Mouse (Mus musculus) adrenal gland, adult 2 months (tissue): ENCODE data around the gene Stard7. TPM values are rescaled to one million over a fixed set of nuclear protein-coding genes. Genes with fewer than 3 reads are reported as not detected.

ENCODE experiments used
- DNase-seq: peaks from one replicate; pipeline ENCODE4 v3.0.0; 2021
- polyA plus RNA-seq: library from polyadenylated mRNA; depleted of rRNA; stranded (reverse); fragments of >200 nt; gene quantifications from 2 replicates; pipeline ENCODE4 v1.2.3, GENCODE M21; 2012
- total RNA-seq, 2 experiments: library from RNA; stranded (reverse); gene quantifications; 2 replicates each; pipeline ENCODE4 v1.2.3; 2021

The Stard7 gene
- total and polyA plus RNA-seq, 3 experiments: 81.7 to 117 (median 104) TPM

DNA sequence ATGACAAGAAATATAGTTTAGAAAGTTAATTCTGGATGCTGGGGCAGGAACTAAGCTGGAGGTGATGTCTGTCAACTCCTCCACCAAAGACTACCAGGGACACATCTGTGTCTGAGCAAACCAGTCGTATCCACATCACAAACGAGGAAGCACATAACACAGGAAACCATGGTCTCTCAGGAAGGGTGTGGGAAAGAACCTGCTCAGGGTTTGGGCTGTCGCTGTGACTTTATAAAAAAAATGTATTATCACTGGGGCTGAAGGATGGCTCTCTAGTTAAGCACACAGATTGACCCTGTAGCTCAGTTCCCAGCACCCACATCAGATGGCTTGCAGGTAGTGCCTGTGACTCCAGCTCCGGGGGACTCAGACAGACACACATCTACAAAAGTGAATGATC lies 49.1 kb downstream of the Stard7 start:
- no peak for DNase-seq

DNA sequence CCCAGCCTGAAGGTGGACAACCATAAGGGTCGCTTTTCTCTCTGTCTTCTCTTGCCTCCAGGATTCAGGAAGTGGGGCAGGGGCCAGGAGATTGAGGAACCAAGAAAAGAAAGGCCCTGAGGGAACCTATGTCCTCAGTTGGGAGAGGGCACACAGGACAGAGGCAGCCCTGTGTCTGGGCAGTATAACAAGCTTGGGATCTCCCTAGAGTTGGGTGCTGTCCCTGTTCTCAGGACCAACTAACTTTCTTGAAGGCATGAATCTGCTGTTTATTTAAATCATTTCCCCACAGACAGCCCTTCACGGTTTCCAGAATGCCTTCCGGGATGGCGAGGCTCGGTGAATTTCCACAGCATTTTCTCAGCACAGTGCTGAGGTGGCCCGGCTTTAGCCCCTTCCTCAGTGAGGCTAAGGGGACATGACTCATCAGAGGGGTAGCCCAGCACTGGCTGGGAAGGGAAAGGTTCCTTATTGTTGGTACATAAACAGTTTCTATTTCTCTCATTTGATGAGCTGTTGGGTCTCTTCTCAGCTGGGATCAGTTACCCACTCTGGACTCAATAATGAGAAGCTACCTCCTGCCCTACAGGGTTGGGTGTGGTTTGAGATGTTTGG lies 52.8 kb downstream of the Stard7 start:
- DNase-seq: no peak

DNA sequence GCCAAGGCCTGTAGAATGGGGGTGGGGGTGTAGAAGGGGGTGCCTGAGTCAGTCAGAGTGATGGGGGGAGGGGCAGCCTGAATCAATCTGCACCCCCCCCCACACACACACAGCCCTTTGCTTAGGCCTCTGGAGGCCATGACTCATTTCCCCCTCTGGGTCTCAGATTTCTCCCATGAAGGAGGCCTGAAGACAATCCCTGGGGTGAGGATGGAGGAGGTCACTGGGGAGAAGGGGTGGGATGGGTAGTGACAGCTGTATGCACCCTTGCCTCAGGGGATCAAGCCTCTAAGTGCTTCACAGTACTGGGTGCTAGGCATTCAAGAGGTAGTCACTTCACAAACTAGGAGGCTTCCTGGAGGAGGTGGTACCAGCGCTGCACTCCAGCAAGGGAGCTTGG lies 53.6 kb downstream of the Stard7 start:
- DNase-seq: no peak

DNA sequence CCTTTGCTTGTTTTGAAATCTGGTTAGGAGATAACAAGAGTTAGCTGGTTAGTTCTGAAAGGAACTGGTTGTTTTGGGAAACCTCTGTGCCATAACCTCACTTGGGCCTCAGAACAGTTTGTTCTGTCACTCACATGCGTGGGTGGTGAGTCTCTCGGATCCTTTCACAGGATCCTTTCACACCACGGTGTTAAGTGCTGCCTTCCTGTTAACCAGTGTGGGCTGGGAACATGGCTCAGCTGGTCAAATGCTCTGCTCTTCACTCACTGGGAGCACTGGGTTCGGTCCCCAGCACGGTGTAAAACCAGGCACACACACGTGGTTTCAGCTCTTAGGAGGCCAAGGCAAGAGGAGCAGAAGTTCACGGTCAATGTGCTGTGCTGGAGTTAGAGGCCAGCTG lies 54.4 kb downstream of the Stard7 start:
- no peak for DNase-seq

DNA sequence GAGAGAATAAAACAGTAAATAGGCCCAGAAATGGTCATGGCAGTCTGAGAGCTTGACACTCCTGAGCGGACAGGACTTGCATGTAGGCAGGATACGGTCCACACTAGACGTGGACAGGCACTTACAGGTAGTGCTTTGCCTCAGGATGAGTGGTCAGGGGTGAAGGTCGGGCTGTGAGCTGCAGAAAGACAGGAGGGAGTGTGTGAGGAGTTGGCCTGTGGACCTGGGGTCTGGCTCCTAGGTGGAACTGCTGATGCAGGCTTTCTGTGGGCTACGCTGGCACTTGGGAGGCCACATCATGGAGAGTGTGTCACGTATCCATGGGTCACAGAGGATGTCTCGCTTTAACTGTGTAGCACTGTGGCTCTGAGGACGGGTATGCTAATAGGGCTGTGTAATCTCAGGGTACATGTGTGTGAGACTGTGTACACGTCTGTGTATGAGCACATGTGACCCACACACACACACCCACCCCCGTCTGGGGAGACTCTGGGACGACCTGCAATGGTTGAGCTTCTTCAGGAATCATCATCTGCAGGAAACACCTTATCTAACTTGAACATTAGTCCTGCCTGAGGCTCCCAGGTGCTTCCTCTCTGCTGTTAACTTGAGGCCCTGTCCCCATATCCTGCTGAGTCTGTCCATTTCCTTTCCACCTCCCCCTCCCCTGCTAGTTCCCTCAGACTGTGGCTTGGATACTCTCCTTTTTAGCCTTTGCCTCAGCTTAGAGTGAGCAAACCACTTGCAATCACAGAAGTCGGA lies 58.3 kb downstream of the Stard7 start:
- no peak for DNase-seq

DNA sequence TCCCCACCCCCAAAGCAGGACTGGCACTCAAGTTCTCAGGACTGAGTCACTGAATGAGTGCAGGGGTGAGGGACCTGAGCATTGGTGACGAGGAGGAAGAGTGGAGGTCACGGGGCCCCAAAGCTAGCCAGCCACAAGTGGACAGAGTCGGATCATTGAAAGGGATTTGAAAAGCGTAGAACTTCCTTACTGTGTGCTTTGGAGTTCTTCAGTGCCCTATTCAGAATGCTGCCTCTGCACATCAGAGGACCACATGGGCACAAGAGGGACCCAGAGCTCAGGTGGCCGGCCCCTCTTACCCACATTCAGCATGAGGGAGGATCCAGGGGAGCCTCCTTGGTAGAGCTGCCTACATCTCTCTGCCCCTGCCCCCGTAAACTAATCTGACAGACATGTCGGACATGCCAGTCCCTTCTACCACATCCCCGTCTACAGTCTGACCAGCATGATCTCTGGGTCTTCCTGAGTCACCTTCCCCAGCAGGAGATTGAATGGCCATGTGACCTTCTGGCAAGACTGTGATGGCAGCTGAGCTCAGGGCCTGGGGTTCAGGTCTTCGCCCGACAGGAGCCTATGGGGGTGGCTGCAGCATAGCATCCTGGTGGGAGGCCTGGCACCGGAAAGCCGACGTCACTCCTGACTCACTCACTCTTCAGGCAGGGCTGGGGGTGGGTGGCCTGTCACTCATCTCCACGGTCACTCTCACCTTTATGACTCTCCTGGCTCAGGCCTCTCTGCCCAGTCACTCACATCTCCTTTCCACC lies 63.0 kb downstream of the Stard7 start:
- peak; percentile 22 for DNase-seq

DNA sequence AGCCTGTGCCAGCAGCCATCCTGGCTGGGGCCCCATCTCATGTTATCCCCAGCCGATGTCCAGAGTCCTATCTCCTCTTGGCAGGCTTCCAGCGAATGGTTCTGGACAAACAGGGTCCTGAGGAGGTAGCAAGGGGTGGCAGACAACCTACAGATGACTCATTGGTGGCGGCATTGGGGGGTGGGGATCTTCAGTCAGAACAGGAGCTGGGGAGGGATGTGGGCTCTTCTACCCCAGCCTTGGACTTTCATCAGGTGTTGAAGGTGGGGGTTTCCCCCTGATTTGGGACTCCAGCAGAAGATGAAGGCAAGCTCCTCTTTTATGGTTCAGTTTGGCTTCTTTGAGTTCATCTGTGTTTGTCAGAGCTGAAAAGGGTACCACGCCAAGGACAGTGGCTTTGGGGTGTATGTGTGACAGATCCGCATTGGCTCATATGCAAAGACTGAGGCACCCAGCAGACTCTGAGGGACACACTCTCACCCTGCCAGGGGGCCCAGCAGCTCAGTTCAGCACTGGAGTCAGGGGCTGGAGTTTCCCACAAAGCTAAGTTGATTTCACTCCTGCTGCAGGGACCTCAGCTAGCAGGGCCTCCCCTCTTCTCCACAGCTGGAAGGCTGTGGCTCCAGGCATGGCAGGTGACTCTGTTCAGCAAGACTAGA lies 64.1 kb downstream of the Stard7 start:
- no peak for DNase-seq

DNA sequence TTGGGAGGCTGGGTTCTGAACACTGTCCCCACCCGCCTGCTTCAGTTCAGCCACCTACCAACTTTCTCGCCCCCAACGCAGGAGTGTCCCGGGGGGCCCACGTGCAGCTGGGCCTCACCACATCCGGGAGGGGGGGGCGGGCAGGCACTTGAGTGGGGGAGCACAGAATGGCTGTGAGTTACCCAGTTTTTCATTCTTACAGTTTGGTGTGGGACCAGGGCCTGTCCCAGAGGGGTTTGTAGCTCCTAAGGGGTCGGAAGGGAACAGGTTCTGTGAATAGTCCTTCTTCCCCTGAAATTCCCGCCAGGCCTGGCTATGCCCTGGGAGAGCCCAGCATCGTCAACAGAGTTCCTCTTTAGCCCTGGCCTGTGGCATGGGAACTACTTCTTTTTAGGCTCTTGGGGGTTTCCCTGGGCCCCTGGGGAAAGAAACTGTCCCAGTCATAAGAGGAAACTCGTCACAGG lies 65.1 kb downstream of the Stard7 start:
- DNase-seq: no peak

DNA sequence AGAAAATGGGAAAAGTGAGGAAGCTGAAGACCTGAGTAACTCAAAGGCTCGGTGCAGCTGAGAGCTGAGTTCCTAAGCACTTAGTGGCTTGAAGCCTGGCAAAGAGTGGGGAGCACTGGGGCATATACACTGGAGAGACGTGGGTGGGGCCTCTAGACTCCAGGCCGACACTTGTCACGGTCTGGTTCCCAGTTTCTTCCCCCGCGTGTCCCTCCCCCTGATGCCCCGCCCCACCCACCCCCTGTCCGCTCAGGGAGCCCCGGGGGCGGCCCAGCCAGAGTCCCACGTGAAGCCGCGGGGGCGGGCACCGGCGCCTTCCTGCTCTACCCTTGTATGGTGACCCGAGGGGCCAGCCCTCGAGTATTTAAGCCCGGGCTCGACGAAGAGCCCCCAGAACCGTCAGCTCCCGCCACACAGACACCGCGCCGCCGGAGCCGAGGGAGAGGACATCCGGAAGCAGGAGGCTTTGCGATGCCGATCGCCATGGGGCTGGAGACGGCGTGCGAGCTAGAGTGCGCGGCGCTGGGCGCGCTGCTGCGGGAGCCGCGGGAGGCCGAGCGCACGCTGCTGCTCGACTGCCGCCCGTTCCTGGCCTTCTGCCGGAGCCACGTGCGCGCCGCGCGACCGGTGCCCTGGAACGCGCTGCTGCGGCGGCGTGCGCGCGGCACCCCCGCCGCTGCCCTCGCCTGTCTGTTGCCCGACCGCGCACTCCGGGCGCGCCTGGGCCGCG lies 65.9 kb downstream of the Stard7 start, which contains the start of gene Dusp2:
Gene Dusp2 (plus strand): TSS at position 393 of the 730 bp plus-strand sequence.
- peak; percentile 89 for DNase-seq

DNA sequence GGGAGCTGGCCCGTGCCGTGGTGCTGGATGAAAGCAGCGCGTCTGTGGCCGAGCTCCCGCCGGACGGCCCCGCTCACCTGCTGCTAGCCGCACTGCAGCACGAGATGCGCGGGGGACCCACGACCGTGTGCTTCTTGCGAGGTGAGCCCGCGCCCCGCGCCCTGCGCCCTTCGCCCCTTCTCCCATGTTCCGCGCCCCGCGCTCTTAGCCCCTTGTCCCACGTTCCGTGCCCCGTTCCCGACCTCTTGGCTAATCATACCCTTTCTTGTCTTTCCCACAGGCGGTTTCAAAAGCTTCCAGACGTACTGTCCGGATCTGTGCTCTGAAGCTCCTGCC lies 66.4 kb downstream of the Stard7 start:
- no peak for DNase-seq

DNA sequence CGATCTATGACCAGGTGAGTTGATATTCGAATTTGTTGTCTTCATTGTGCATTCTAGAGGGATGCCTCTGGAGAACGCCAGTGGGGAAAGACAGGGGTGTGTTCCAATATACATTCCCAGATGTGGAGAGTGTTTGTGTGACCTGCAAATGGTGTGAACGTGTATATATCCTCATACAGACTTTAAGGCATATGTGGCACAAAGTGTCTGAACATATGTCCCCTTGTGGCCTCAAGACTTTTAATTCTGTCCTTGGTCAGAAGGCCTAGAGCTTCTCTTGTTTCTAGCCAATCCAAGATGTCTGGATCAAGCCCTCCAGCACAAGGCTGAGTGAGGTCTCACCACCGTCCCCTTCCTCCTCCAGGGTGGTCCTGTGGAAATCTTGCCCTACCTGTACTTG lies 66.9 kb downstream of the Stard7 start:
- DNase-seq: no peak

DNA sequence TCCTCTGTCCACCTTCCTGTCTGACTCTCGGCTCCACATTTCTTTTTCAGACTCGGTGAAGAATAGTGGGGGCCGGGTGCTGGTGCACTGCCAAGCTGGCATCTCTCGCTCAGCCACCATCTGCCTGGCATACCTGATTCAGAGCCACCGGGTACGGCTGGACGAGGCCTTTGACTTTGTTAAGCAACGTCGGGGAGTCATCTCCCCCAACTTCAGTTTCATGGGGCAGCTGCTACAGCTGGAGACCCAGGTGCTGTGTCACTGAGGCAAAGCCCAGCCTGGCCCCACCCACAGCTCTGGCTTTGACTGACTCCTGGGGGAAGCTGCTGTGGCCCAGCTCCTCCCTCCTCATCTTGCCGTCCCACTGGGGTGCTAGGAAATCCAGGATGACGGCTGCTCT lies 67.5 kb downstream of the Stard7 start:
- no peak for DNase-seq

DNA sequence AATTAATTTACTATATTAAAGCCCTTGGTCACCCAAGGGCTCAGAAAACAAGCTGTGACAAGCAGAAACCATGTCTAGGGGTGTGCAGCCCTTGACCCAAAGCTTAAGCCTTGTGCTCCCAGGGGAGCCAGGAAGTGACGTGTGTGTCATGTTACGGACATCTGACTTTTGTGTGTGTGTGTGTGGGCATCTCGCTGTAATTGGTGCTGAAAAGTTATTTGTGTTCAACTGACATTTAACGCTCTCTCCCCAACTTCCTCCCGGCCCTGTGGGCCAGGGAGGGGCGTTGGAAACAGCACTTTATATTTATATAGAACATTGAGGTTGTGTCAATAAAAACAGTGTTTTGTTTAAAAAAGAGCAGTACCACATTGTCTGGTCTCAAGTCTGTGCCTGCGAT lies 68.0 kb downstream of the Stard7 start:
- DNase-seq: no peak

DNA sequence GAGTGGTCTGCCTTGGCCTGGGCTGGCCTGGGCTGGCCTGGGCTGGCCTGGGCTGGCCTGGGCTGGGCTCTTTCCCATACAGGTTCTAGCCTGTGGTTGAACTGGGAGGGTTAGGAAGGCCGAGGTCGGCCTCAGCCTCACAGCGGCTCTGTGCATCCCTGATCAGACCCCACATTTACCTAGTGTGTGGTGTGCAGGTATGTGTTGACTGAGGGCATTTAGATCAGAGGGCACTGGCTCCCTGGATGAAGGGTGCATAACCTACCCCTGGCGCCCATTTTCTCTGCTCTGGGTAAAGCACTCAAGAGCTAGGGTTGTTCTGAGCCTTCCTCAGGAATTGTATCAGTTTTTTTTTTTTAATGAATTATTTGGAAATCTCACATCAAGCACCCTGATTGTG lies 68.4 kb downstream of the Stard7 start, which contains the start of gene Astl:
Gene Astl (plus strand): TSS at position 224 of the 400 bp plus-strand sequence.
- DNase-seq: no peak

DNA sequence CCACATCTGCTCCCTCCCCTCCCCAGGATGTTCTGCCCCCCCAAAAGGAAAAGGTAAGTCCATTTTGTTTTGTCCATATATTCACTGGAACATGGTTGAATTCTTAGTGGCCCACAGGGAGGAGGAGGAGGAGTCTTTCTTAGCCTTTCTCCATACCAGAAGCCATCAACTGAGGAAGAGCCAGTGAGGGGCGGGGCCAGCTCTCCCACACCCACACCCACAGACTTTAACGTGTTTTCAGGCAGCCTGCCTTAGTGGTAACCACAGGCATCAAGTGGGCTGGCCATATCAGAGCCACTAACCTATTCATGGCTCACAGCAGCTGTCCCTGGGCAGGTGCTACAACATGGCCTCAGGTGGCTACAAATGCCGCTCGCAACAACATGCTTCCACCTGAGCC lies 68.8 kb downstream of the Stard7 start:
- DNase-seq: no peak

DNA sequence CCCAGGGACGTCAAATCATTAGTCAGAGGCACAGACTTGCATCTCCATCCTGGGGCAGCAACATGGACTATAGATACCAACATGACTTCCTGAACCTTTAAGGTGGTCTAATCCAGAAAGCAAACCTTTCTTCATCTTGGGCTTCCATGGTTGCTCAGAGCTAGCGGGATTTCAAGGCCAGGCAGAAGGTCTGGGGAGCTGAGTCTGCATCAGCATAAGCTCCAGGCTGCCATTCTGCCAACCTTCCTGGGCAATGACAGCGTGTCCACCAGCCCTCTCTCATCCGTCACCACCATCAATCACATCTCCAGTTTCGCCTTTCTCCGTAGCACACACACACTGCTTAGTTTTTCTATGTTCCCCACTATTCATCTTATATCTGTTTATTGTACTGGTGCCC lies 69.2 kb downstream of the Stard7 start:
- DNase-seq: no peak

DNA sequence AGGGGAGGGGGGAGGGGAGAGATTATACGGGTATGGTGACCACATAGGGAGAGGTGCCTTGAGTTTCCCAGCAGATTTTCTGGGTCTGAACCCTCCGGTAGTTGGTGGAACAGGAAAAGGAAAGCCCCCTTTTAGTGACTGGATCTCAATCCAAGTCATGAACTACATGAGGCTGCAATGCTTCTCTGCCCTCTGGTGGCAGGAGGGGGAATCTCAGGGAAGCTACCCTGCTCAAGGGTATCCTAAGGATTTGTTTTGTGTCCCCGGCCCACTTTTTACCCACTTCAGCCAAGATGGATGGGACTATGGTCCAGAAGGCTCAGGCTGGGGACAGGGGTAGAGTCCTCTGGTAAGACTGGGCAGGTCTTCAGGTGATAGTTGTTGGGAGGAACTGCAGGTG lies 71.1 kb downstream of the Stard7 start:
- DNase-seq: peak; percentile 48

DNA sequence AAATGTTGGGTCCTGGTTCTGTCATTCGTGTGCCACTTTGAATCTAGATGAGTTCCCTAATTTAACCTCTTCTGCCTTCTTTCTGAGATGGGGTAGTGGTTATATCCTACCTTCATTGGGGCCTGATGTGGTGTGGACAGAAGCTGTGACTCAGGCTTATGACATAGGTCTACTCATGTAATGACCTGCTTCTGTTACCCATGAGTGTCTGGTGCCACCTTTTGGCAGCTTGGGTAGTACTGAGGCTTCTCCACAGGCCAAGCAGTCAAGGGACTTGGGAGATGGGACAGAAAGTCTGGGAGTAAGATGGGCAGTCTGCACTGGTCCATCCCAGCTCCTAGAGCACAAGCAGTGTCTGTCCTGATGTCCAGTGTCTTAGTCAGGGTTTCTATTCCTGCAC lies 76.3 kb downstream of the Stard7 start:
- DNase-seq: peak; percentile 28

DNA sequence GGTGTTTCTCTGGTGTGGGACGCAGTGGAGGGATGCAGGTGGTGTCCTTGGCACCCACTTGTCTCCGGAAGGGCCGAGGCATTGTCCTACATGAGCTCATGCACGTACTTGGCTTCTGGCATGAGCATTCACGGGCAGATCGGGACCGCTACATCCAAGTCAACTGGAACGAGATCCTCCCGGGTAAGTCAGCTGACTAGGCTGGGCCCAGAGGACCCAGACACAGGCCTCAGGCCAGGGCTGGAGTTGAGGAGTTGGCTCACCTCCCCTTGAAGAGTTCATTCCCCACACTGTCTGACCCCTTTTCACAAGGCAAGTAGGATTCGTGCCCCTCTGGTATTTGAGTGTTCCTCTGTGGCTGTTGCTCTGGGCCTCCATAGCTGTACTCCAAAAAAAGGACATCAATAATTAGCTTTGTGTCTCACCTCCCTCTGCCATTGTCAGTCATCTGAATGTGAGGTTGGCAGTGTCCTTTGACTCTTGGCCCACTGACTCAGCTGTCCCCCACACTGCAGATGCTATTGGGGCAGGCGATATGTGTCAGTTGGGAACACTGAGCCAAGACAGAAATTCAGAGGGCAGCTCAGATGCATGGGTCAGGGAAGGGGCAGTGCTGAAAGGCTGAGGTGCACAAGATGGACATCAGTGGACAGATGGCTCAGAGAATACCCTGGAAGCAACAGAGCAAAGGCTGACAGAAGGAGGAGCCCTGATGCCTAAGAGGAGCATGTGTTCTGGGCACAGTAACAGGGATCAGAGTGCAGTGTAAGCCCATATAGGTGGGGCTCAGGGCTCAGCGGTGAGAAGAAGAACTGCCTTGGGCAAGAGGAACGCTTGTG lies 77.3 kb downstream of the Stard7 start:
- no peak for DNase-seq
